Mouse (Mus musculus) brain, embryonic 14.5 days (tissue): ENCODE data around the gene Pvr.

ENCODE experiments used
- CTCF ChIP-seq: fragments of 200-500 bp; IDR thresholded peaks from 2 replicates; pipeline ENCODE4 v1.5.1; 2012; ENCODE audit warnings: inconsistent platforms, mild to moderate bottlenecking, moderate library complexity, borderline replicate concordance; ENCODE audit not compliant: insufficient read depth, insufficient read length; ENCODE audit errors: extremely low read depth
- POLR2A ChIP-seq: fragments of 200-500 bp; IDR thresholded peaks from 2 replicates; pipeline ENCODE4 v1.6.1; 2012; ENCODE audit warnings: mild to moderate bottlenecking, inconsistent platforms, borderline replicate concordance; ENCODE audit not compliant: poor library complexity, insufficient read depth, insufficient read length, severe bottlenecking; ENCODE audit errors: extremely low read depth

GRCm38 (mm10) chr7:19962423-19962822, 41.5 kb upstream of the Pvr start:
- TF ChIP-seq POLR2A (no peak), CTCF (no peak)
